Mouse (Mus musculus): ENCODE data around the gene Olfr547.

Gene Olfr547

GRCm38 (mm10) chr7:102571142-102571541 is 36.6 kb downstream of the Olfr547 start, which contains the start of gene Olfr550:
TSS of gene Olfr550 (plus strand) at chr7:102571442.
- no peak for DNase-seq

- no peak for DNase-seq
Measured at GRCm38 (mm10) chr7:102573174-102573830, 38.8 kb downstream of the Olfr547 start.

DNA sequence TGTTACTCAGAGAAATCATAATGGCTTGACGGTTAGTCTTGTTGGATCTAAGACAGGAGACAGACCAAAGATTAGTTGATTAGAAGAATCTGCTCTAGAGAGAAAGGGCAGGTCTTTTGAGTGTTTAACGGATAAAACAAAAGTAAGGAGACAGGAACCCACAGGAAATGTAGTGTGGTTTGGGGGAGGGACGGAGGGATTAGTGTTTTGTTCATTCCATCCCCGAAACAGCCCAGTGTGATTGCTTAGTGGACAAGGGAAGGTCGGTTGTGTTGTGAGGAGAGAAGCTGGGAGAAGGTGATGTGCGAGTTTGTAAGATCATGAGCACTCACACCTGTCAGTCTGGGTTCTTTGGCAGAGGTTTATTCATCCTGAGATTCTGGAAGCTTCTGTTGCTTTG is 41.4 kb downstream of the Olfr547 start:
- DNase-seq: no peak

All from cerebellum, adult 11 months (tissue).